Mouse (Mus musculus) spleen, adult 18-20 months (tissue): ENCODE measurements around the gene Tmem17.

ENCODE experiments used
- DNase-seq, 2 experiments: peaks; one replicate each; pipeline ENCODE4 v3.0.0; 2022; ENCODE audit warnings: mixed read lengths in 2 of 2

Gene Tmem17

DNA sequence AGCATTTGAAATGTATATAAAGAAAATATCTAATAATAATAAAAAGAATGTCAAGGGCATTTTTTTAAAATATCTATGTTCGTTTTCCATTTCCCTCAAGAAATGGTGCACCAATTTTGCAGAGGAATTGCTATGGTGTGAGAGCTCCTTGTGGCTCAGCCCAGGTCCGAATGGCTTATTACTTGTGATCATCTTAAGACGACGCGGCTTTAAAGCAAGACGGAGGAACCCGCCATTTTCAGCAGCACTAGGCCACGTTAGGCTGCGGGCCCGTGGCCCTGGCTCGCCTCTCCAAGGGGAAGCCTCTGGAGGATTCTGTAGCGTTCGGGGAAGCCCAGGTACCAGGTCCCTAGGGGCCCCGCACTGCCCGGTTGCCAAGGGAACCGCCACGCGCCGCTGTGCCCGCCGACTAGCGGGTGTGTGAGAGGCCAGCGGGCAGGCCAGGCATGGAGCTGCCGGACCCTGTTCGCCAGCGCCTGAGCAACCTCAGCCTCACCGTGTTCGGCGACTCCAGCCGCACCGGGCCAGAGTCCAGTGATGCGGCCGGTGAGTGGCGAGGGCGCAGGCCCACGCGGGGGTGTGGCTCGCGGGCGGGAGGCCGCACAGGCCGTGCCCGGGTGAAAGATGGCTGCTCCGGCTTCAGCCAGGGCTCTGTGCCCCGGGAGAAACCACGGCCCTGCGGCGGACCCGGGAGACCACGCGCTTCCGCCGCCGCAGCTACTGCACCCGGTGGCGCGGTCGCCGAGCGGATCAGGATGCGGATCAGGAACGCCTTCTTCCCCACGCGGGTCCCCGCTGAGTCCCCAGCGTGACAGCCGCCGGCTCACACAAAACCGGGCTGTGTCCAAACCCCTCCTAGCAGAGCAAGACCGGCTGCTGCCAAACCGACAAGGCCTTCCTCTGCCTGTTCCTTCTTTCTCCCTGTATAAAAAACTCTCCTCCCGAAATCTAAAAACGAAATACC, at the start of gene Tmem17:
Tmem17 (plus strand) TSS at position 51 of the 964 bp plus-strand sequence.
- peak; percentile 74 to 87 for DNase-seq

DNA sequence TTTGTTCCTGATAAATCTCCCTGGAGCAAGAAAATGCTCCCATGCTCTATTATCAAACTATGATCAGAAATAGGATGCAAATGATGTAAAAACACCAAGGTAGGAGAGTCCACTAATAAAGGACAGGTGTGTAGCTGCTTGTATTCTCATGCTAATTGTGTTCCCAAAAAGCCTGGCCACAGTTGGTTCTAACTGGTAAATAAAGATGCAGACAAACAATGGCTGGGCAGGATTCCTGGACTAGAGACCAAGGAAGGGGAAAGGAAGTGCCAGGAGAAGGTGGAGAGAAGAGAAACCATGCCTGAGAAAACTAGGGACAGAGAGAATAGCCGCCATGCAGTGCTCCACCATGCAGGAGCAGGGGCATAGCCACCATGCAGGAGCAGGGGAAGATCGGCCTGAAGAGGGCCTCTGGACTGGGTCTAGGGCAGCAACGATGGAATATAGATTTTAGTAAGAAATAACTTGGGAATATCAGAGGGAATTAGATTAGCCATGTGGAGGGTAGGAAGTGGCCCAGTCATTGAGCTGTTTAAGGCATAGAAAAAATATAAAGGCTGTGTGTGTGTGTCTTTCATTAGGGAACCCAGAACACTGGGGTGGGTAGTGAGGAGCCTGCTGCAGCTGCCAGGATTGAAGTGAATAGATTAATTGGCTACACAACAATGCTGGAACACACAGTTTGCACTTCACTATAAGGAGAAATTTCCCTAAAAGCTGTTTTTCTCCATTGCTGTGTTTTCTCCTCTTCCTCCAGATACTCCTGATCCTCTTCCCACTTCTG, 31.9 kb upstream of the Tmem17 start:
- no peak for DNase-seq

DNA sequence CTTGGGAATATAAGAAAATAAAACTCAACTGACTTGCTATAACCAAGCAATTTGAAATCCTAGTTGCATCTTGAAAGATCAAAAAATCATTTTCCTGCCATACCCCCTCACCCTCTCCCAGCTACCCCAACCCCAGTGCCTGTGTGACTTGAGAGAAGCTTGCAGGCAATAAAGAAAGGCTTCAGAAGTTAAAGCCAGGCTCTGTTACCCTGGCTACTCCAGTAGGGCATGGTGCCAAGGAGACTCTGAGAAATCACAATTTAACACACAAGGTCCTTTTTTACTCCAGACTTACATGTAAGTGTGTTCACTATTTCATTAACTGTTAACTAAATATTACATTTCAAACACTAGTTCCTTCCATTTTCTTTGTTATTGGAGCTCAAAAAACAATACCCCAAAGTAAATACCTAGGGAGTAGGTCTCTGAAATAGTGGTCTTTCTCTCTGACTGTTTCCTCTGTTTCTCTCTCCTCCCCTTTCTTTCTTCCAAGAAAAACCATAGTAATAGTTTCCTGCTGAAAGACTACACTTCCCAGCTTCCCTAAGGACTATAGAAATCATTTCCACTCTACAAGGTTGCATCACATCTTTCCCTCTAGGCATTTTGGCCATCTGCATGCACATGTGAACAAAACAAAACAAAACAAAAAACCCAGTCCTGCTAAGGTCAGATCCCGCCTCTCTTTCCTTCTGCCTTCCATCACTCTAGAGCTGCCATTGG, 30.1 kb upstream of the Tmem17 start:
- no peak for DNase-seq

DNA sequence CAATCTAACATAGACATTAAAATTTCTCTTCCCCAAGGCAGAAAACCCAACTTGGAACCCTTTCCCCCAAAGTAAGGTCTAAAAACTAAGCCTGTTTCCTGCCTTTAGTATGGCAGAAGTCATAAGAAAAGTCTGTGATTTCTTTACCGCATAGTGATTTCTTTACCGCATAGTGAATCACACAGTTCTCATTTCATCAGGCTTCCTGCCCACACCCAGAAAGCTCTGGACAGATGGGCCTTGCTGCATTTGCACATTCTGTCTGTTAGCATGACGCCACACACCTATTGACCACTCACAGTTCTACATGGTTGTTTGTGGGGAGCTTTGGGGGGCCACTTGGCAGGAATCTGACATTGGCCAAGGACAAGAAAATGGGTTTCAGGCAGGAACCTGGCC, 29.5 kb upstream of the Tmem17 start:
- DNase-seq, result no peak

DNA sequence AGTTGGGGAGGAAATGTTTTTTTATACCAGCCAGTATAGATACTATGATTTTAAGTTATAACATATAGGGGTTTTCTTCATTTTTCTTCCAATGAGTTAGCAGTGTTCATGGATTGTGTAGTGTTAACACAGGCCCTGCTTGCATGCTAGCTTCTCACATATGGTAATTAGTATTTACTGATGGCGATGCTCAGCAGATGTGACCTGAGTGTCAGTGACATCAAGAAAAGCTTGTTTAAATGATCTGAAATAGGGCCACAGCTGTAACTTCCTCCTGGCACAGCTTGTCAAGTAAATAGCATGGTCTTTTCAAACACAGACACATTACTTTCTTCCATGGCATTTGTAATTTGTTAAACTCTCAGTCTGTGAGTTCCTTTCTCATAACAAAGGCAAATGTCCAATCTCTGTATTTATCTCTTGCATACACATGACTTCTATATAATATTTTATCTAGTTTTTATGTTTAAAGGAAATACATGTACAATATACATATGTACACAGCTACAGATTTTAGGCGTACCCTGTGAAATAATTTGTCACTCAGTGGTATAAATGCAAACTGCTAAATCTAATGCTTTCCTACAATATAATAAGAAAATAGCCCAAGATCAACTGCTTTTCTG, 18.1 kb upstream of the Tmem17 start:
- DNase-seq, result no peak

DNA sequence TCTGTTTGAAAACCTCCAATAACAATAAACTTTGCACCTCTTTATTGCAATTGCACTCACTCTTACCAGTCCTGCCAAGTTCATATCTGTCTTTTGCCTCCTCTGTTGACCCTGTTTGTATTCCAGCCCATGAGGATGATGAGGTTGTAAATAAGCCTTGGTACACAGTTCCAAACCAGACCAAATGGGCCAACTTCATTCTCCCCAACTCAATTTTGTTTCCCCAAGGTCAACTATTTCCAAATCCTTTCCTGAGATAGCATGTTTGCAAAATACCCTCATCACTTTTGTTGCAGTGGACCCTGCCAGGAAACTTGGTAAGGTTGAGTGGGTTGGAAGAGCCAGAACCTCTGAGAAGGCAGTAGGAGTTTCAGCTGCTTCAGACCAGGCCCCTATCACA, 16.9 kb upstream of the Tmem17 start:
- DNase-seq, result no peak

DNA sequence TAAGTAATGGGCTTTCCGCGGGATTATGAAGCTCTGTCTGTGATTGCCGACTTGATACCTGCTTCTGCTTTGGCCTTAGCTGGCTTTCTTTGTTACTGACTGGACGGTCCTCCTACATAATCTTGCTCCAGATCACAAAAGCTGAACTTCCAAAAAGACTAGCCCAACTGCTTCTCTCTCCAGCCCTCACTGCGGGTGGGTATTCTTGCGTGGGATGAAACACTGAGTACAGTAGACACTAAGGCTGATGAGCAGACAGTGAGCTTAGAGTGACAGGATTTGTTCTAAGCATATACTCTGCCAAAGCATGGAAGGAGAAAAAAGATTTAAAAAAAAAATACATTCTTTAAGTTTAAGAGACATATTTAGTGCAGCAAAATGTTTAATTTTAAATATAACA, 12.5 kb upstream of the Tmem17 start:
- DNase-seq, result no peak

DNA sequence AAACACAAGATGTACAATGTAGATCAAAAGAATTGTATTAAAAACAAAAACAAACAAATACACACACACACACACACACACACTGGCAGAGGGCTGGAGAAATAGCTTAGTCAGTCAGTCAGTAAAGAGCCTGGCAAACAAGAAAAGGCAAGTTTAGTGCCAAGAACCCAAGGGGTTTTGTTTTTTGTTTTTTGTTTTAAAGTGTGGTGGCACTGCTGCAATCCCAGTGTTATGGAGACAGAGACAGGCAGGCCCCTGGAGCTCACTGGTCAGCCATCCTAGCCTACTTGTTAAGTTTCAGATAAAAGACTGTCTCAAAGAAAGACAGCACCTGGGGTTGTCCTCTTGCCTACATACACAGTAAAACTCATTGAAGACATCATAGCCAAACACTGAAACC, 12.0 kb upstream of the Tmem17 start:
- no peak for DNase-seq

DNA sequence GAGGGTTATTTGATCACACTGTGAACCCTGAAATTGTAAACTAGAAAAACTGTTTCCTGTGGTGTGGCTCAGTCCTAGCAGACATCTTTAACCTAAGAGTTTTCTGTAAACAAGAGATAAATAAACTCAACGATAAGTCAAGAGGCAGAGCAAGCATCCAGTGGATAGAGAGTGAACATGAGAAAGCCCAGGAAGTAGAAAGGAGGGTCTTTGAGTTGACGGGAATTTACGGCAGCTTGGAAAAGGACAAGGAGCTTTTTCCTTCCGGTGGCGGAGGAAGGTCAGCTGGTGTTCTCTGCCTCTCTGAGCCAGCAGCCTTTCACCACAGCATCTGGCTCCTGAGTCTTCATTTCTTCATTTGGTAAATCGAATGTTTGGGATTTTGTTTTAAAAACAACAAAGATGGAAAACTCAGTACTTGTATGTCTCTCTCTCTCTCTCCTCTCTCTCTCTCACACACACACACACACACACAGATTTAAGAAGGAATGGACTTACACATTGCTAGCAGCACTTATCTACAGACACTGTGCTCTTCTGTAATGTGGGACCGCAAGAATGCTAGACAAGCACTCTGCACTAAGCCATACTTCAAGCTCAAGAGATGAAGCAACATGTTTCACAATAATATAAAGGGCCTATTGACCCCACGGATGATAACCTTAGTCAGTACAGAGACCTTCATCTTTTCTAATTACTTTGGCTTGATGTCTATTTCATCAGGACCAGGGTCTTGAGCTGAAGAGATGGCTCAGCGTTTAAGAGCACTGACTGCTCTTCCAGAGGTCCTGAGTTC, 10.9 kb upstream of the Tmem17 start:
- DNase-seq, result no peak

DNA sequence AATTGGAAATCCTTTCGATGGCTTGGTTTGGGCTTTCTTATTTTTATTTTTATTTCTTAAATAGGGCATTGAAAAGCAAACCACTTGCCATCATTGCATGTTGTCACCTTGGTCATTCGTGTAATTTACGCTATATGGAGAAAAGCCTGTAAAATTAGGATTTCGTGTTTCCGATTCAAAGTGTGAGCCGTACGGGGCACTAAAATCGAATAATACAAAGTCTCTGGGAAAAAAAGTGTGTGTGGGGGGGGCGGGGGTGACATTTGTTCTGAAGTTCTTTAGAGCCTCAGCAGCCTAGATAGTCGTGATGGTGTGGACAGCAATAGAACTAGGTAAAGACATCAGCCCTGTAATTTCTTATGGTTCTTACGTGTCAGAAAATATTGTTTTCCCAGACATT, 1.2 kb downstream of the Tmem17 start:
- DNase-seq, result no peak

DNA sequence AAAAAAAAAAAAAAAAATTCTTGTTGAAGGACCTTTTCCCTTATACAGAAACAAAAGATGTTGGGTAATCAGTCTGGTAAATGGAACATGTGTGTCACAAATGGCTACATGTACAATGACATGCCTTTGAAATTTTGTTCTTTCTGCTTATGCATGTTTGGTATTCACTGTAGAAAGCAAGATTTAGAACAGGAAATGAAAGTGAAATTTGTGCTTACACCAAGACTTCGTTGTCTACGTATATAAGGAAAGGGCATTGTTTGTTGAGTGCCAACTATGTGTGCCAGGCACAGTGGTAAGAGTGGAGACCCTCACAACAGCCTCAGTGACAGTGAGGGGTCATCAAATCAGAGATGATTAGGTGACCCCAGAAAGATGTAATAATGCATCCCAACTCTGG, 3.2 kb downstream of the Tmem17 start:
- no peak for DNase-seq

DNA sequence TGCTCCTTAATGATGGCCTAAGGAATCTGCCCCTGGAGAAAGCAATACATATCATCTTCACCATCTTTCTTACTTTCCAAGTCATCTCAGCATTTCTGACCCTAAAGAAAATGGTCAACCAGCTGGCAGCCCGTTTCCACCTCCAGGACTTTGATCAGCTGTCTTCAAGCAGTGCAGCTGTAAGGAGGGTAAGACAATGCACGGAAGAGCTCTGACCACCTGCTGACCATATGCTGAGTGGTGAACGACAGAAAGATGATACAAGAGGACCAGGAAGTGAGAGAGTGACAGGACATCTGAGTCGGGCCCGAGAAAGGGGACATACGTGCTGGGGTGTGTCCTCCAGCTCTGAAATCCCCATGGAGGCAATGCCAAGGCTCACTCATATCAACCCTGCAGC, 6.6 kb downstream of the Tmem17 start:
- DNase-seq, result no peak

DNA sequence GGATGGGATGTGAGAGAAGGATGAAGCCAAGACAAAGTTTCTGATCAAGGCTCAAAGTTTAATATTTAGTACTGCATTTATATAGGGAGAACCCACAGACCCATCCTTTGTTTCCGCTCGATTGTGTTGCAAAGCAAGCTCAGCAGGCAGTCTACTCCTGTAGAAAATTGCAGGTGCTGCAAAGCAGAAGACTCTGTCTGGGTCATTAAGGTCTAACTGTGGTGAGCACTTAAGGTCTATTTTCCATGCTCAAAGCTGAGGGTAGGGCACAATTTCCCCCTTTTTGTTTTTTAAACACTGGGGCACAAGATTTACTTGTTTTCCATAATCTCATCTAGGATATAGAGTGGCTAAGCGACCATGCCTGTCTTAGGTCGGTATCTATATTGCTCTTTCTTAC, 8.4 kb downstream of the Tmem17 start:
- no peak for DNase-seq

DNA sequence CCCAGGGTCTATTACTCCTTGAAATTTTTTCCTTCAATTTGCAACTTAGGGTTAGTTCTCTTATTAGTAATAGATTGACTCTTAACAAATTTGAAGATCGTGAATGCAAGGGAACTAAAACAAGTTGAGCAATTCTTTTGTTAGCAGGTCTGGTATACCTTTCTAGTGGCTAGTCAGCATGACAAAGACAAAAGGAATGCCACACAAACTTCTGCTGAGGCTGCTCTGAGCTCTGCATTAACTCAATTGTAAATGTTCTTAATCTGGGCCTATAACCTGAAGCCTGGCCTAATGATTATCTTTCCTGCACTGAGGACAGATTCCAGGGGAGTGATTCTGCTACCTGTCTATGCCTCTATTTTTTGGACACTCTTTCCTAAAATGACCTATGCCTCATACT, 12.7 kb downstream of the Tmem17 start:
- no peak for DNase-seq

DNA sequence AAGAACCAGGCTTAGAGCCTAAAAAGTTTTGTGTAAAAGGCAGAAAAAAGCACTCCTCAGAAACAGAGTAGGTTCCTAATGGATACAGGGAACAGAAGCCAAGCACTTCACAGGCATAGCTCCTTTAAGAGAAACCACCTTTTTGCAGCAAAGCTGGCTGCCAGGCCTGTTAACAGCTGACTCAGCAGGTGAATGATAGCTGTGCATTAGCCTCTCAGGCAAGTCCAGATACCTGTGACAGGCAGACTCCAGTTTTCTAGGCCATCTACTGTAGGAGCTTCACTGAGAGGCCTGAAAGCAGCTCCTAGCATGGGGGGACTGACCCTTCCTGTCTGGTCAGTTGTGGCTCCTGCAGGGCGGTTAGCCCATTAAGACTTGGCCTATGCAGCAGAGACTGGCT, 28.7 kb downstream of the Tmem17 start:
- DNase-seq, result no peak

DNA sequence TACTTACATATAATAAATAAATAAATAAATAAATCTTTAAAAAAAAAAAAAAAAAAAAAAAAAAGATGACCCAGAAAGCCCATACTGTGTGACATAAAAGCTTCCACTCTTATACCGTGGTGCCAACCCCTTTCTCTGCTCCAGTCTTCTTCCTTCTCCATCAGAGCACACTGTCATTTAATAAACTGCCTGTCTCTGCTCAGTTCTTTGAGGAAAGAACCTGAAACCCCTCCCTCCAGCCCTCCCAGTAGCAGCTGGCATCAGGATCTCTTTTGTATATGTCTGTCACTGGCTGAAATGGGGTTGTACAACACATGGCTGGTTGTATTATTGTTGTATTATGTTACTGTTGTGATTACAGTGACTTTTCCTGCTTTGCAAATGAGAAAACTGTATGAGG, 48.2 kb downstream of the Tmem17 start:
- no peak for DNase-seq

DNA sequence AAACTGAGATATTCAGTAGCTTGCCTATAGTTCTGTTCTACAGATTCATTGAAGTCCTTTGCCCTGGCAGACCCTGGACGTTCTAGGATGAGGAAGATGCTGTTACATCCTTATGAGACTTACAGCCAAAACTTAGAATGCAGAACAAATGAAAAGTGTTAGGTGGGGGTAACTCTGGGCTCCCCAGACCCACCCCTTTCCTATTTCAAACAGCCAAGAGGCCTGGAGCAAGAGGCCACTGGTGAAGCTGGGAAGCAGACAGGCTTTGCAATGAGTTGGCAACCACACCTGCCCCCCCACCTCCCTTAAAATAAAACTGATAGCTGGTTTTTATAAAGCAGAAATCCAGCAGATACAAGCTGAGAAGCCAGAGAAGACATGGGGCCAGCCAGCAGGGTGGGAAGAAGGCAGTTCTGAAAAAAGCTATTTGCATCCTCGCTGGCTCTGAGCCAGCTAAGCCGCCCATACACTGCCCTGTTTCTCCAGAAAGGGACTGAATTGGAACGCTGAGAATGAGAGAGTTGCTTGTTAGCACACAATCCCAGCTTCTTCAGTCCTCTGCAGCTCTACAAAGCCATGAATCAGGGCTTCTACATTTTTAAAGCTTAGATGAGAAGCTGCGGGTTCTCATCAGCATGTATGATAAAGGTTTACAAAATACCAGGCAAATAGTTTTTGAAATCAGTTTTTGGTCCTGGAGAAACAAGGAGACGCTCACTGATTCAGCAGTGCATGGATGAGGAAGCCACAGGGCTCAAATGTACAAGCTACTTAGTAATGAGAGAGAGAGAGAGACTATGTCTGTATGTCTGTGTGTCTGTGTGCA, 48.8 kb downstream of the Tmem17 start:
- DNase-seq, result peak in 1 of 2 experiments; percentile 4

DNA sequence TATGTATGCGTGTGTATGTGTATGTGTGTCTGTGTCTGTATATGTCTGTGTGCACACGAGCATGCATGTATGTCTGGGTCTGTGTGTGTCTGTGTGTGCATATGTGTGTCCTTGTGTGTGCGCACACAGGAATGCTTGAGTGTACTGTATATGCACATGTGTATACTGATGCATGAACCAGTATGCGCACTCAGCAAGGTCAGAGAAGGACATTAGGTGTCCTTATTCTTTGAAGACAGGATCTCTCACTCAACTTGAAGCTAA, 49.4 kb downstream of the Tmem17 start:
- no peak for DNase-seq

DNA sequence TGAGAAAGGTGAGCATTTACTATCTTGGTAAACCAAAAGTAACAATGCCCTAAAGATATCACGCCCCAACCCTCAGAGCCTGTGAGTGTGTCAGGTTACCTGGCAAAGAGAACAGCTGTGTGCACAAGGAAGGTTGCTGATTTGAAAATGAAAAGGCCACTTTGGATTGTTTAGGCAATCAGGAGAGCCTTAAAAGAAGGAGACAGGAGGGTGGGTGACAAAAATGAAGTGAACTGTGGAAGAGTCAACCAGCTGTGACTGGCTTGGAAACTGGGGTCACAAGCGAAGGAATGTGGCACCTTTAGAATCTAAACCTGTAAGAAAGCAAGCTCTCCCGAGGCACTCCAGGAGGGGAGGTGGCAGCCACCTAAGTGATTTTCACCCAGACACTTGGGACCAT, 51.8 kb downstream of the Tmem17 start:
- no peak for DNase-seq

DNA sequence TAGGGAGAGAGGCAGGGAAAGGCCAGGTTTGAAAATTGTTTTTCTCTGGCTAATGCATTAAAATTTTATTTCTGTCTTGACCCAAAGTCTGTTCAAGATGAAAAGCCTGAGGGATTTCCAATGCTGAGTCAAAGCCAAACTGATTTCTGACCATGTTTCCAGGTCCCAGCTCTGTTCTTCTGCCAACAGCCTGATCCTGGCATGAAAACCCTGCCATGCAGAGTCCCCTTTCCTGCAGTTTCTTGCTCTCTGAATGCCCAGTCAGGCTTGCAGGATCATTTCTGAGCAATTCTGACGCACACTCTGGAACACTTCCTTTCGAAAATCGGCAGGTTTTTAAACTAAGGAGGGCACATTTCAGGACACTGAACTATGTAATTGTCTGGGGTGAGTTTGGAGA, 52.8 kb downstream of the Tmem17 start:
- no peak for DNase-seq
